Comparison of ENCODE assay signal across 22 mouse cellular contexts in the genomic region with DNA sequence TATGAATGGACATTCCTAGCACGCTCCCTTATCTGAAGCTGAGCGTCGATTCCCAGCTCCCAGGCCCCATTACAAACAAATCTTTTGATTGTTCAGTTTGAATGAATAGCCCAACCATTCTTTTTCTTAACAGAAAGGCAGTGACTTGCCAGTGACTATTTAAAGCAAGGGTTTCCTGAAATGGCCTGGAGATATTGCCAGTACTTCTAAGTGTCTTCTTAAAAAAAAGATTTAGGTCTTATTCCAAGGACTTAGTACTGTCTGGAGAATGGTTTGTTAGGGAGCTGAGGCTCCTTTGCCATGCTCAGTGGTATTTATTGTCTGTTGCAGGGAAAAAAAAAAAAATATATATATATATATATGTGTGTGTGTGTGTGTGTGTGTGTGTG. TPM values are rescaled to one million over a fixed set of nuclear protein-coding genes. Genes with fewer than 3 reads are reported as not detected.
"Had no signal": no experiment of that assay in that cellular context is flagged by ENCODE, and none has a peak within 500 bp of the region (broad histone marks: within the 10 kb centered on the region; RNA-seq: fewer than 3 reads in every experiment).

No protein-coding gene starts in this region.

- H3K27ac ChIP-seq: intestine, embryonic 15.5 days; layer of hippocampus, adult 2 months; limb, embryonic 12.5 days; liver, embryonic 13.5 days; macrophage; midbrain, embryonic 12.5 days; stomach, embryonic 15.5 days had no signal

- H3K9ac ChIP-seq: intestine, embryonic 15.5 days; limb, embryonic 12.5 days; liver, embryonic 13.5 days; lung, embryonic 14.5 days; midbrain, embryonic 12.5 days; stomach, embryonic 15.5 days had no signal

- H3K4me1 ChIP-seq: intestine, embryonic 15.5 days; liver, embryonic 13.5 days; stomach, embryonic 15.5 days had no signal

- H3K4me2 ChIP-seq: intestine, embryonic 15.5 days; limb, embryonic 12.5 days; liver, embryonic 13.5 days; lung, embryonic 14.5 days; midbrain, embryonic 12.5 days; stomach, embryonic 15.5 days had no signal

- H3K36me3 ChIP-seq: intestine, embryonic 15.5 days; limb, embryonic 12.5 days; liver, embryonic 13.5 days; midbrain, embryonic 12.5 days; stomach, embryonic 15.5 days had no signal

- H3K9me3 ChIP-seq: intestine, embryonic 15.5 days; limb, embryonic 12.5 days; liver, embryonic 13.5 days; megakaryocyte, embryonic 14.5 days; midbrain, embryonic 12.5 days; stomach, embryonic 15.5 days had no signal

- H3K27me3 ChIP-seq: intestine, embryonic 15.5 days; limb, embryonic 12.5 days; liver, embryonic 13.5 days; midbrain, embryonic 12.5 days; stomach, embryonic 15.5 days had no signal

- H3K4me3 ChIP-seq: intestine, embryonic 15.5 days; layer of hippocampus, adult 2 months; limb, embryonic 12.5 days; liver, embryonic 13.5 days; midbrain, embryonic 12.5 days; stomach, embryonic 15.5 days had no signal

- DNase-seq: kidney, postnatal 10 days; kidney, postnatal 4 days; liver, embryonic 13.5 days; lung, embryonic 14.5 days; lung, postnatal 14 days; right cerebral cortex, postnatal 14 days; thymus, adult 2 months; thymus, postnatal 25 days had no signal

RNA-seq across cellular contexts. Expression of a gene that starts 23.0 kb away (rescaled TPM):
- total RNA-seq: layer of hippocampus, adult 2 months; layer of hippocampus, postnatal 10 days; left cerebral cortex, postnatal 36 days; midbrain, postnatal 0 days had no signal
- polyA plus RNA-seq: intestine, embryonic 15.5 days; kidney, adult 2 months; limb, embryonic 12.5 days; liver, embryonic 13.5 days; lung, embryonic 14.5 days; midbrain, embryonic 12.5 days; midbrain, postnatal 0 days; neural tube, embryonic 14.5 days; spleen, adult 2 months; testis, adult 2 months; thymus, adult 2 months had no signal
